Mouse (Mus musculus) kidney, postnatal 25 days (tissue): ENCODE measurements around the gene Cdc37l1.
"Not testable (repeated sequence)": the region's sequence is repeated elsewhere in the genome, so short reads cannot be mapped to it uniquely, and the experiment has no call there.

Experiments
- DNase-seq, 2 experiments: peaks; one replicate each; pipeline ENCODE4 v3.0.0; 2021; ENCODE audit warnings: mixed read lengths in 2 of 2

Gene Cdc37l1

GRCm38 (mm10) chr19:28990194-28990589 lies at the start of gene Cdc37l1:
Gene Cdc37l1, plus strand, starts transcription at chr19:28990352.
- peak; percentile 99 to 100 for DNase-seq

GRCm38 (mm10) chr19:28941271-28941670 lies 48.9 kb upstream of the Cdc37l1 start:
- no peak for DNase-seq

- no peak for DNase-seq
These were observed 43.4 kb upstream of the Cdc37l1 start for GRCm38 (mm10) chr19:28946782-28947181.

GRCm38 (mm10) chr19:28947311-28947710 lies 42.8 kb upstream of the Cdc37l1 start:
- DNase-seq, result no peak

- no peak for DNase-seq
These were observed 38.9 kb upstream of the Cdc37l1 start for GRCm38 (mm10) chr19:28951251-28951650.

GRCm38 (mm10) chr19:28963113-28963512 lies 27.0 kb upstream of the Cdc37l1 start:
- no peak for DNase-seq

- DNase-seq, result no peak
These were observed 26.7 kb upstream of the Cdc37l1 start for GRCm38 (mm10) chr19:28963513-28963841.

GRCm38 (mm10) chr19:28963842-28964551 lies 26.2 kb upstream of the Cdc37l1 start, which contains the start of gene Plpp6:
Gene Plpp6, plus strand, starts transcription at chr19:28963953.
- peak; percentile 88 to 95 for DNase-seq

GRCm38 (mm10) chr19:28964552-28964903 lies 25.6 kb upstream of the Cdc37l1 start:
- DNase-seq, result no peak

GRCm38 (mm10) chr19:28967652-28968051 lies 22.5 kb upstream of the Cdc37l1 start, which contains the start of gene 4430402I18Rik:
Gene 4430402I18Rik, minus strand, starts transcription at chr19:28967800.
- no peak for DNase-seq

- no peak for DNase-seq
These were observed 22.0 kb upstream of the Cdc37l1 start for GRCm38 (mm10) chr19:28968178-28968577.

- DNase-seq, result no peak
These were observed 20.9 kb upstream of the Cdc37l1 start for GRCm38 (mm10) chr19:28969231-28969630.

GRCm38 (mm10) chr19:28970251-28970650 lies 19.9 kb upstream of the Cdc37l1 start:
- DNase-seq, result no peak

- DNase-seq, result peak; percentile 89 to 92
These were observed 15.1 kb upstream of the Cdc37l1 start for GRCm38 (mm10) chr19:28974862-28975611.

GRCm38 (mm10) chr19:28982617-28983016 lies 7.5 kb upstream of the Cdc37l1 start:
- DNase-seq, result no peak

- DNase-seq, result no peak
These were observed 637 bp upstream of the Cdc37l1 start for GRCm38 (mm10) chr19:28989515-28989914.

GRCm38 (mm10) chr19:28990590-28991221 lies 554 bp downstream of the Cdc37l1 start:
- peak in 1 of 2 experiments; percentile 80 for DNase-seq

GRCm38 (mm10) chr19:28991391-28991790 lies 1.2 kb downstream of the Cdc37l1 start:
- no peak for DNase-seq

GRCm38 (mm10) chr19:28994870-28995269 lies 4.7 kb downstream of the Cdc37l1 start:
- DNase-seq, result no peak

- no peak for DNase-seq
These were observed 5.2 kb downstream of the Cdc37l1 start for GRCm38 (mm10) chr19:28995366-28995765.

- no peak for DNase-seq
These were observed 8.0 kb downstream of the Cdc37l1 start for GRCm38 (mm10) chr19:28997976-28998630.

GRCm38 (mm10) chr19:29000321-29000720 lies 10.2 kb downstream of the Cdc37l1 start:
- not testable (repeated sequence) for DNase-seq

- no peak for DNase-seq
These were observed 18.0 kb downstream of the Cdc37l1 start for GRCm38 (mm10) chr19:29008069-29008706.
